Mouse (Mus musculus) ZHBTc4 (cell line): ENCODE data around the gene Ankmy1.
A peak's percentile ranks its signal among the peaks of the same experiment; 100 is the strongest.

Source experiments
- DNase-seq: peaks from one replicate; pipeline ENCODE4 v3.0.0-alpha.2; 2011; ENCODE audit warnings: low read depth, low spot score

Ankmy1 gene

DNA sequence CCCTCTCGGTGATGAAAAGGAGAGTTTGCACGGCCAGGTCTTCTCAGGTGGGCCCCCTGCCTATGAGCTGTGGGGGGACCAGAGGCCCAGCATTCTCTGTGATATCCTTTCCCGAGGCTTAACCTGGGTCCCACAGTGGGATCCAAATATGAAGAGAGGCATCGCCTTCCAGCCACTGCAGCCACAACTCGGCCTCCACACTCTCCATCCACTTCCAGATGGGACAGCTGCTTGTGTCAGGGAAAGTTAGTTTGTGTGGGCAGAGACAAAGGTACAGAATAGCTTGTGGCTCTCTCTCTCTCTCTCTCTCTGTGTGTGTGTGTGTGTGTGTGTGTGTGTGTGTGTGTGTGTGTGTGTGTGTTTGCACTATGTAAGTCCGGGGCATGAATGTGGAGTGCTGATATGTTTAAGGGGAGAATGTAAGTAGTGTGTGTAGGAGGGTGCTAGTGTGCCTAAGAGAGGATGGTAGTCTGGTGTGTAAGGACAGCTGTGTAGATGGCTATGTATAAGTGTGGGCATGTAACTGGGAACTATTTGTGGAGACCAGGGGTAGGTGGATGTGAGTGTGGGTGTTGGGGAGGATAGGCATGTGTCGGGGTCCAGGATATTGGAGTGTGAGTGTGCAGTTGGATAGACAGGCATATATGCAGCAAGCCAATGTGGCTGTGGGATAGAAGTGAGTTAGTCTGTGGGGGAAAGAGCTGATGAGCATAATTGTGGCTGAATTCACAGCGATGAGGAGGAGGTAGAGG lies 27.2 kb downstream of the Ankmy1 start:
- no peak for DNase-seq

GRCm38 (mm10) chr1:92874011-92874410 lies 28.7 kb downstream of the Ankmy1 start:
- no peak for DNase-seq

- DNase-seq, result no peak
Measured at GRCm38 (mm10) chr1:92872666-92873065, 30.0 kb downstream of the Ankmy1 start.

GRCm38 (mm10) chr1:92869985-92870384 lies 32.7 kb downstream of the Ankmy1 start:
- no peak for DNase-seq

DNA sequence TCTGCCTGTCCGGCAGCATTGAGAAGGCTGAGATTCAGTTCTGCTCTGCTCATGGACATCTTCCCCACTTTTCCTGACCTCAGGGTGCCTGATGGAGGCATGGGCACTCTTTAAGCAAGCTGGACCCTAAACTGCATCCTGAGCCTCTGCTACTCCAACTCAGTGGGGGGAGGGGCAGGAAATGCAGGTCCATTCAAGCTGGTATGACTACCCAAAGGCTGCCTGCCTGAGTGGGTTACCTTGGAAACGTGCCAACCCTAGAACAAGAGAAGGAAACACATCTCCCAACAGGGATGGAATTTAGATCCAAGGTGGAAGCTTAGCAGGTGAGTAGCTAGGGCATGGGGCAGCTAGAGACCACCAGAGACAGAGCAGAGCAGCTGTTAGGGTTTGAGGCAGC lies 36.5 kb downstream of the Ankmy1 start:
- DNase-seq, result no peak

DNA sequence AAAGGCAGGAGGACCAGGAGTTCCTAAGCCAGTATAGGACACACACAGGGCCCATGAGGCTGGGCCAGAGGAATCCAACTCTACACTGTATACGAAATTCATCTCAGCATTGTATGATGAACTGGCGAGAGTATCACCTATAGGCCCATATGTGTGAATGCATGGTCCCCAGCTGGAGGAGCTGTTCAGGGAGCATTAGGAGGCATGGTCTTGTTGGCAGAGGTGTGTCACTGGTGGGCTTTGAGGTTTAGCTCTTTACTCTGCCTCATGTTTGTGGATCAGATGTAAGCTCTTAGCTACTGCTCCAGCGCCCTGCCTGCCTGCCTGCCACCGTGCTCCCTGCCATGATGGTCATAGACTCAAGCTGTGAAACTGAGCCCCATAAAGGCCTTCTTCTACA lies 39.4 kb downstream of the Ankmy1 start:
- no peak for DNase-seq

GRCm38 (mm10) chr1:92861503-92861902 lies 41.2 kb downstream of the Ankmy1 start:
- DNase-seq, result no peak

GRCm38 (mm10) chr1:92852450-92852849 lies 50.3 kb downstream of the Ankmy1 start:
- no peak for DNase-seq

- DNase-seq, result peak; percentile 23
Measured at GRCm38 (mm10) chr1:92849938-92850574, 52.6 kb downstream of the Ankmy1 start.

GRCm38 (mm10) chr1:92849491-92849890 lies 53.2 kb downstream of the Ankmy1 start:
- DNase-seq, result peak; percentile 46

DNA sequence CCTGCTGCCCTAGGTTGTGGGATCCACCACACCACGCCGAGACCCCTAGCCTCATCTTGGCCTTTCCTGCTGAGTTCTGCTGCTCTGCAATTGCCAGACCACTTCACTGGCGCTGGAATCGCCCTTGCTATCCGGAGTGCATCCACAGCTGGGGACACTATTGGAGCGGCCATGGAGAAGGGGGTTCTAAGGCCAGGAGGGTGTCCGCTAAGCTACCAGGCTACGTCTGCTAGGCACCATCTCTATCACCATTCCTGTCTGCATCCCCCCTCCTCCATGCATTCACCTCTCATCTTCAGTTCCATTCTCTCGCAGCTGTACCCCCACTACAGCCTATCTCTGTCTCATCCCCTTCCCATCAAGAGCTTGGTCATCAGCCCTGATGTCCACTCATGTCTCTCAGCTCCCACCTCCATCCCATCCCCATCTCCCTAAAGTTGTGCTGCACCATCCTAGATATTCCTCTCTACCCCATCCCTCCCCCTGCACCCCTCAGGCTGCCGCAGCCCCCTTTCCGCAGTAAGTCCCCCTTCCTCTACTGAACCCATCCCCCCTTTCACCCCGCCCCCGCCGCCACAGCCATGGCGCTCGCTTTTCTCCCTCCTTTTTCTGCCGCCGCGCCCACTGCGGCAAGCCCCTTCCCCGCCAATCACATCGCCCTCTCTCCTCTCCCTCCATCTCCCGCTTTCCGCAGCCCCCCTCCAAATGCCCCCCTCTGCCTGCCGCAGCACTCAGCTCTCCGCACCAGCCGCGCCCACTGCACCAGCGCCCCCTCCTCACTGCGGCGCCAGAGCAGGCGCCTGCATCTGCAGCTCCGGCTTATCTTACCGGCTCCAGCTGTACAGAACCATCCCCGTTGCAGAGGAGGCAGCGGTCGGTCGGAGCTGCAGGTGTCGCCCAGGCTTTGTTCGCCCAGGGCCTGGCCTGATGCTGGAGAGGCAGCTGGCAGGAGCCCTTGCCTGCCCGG lies 54.5 kb downstream of the Ankmy1 start:
- DNase-seq, result peak; percentile 17

- DNase-seq, result no peak
Measured at GRCm38 (mm10) chr1:92845889-92846288, 56.8 kb downstream of the Ankmy1 start.

GRCm38 (mm10) chr1:92841427-92841826 lies 61.3 kb downstream of the Ankmy1 start:
- peak; percentile 30 for DNase-seq

DNA sequence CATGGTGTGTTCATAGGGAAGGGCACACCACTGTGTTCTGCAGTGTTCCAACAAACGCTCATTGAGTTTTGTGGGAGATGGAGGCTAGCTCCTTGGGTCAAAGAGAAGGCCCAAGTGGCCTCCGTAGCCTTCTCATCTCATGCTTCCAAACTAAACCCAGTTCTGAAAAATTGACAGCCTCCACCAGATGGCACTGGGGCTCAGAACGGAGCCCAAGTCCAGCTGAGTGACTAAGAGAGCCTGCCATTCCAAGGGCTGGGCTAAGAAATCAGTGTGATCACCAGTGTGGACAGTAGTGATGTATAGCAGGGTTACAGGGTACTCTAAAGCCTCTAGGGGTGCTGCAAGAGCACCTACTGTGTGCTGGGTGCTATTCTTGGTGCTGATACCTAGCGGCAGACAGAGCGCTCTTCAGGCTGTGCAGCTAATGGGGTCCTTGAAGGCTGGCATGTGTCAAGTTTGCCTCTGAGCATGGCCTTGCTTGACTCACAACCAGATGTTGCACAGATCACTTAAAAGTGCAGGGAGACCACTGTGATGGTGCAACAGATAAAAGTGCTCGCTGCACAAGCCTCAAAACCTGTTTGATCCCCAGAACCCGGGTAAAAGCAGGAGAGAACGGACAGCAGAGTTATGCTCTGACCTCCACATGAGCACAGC lies 62.3 kb downstream of the Ankmy1 start:
- peak; percentile 26 for DNase-seq

GRCm38 (mm10) chr1:92839211-92839610 lies 63.5 kb downstream of the Ankmy1 start:
- no peak for DNase-seq

GRCm38 (mm10) chr1:92837931-92838833 lies 64.5 kb downstream of the Ankmy1 start:
- no peak for DNase-seq

DNA sequence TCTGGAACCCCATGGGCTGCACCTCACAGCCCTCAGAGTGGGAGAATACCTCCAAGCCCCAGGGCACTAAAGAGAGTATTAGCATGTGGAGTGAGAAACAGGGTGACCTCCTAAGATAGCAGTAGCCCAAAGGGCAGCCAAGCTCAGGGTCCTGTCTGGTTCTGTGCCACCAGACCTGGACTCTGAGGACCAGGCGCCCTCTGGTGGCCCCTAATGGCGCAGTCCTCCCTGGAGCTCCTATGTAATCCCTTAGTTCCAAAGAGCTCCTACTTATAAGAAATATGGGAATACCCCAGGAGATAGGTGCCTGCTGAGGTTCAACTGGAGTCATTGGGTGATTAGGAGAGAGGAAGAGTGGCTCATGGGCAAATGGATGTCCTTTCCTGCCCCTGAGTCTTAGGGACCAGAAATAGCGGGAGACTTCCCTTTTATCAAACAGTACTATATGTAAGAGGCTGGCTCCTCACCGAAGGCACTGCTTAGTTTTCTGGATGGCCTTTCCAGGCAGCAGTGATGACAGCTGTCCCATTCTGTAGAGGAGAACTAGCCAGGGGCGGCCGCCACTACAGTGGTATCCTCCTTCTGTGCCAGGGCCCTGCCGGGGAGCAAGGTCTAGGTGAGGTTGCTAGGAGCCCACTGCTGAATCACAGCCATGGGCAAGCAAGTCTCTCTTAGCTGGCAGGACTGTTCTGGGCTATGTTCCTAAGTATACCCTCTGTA lies 68.6 kb downstream of the Ankmy1 start:
- peak; percentile 82 for DNase-seq

GRCm38 (mm10) chr1:92832011-92833010 lies 70.4 kb downstream of the Ankmy1 start:
- DNase-seq, result peak; percentile 90
